Mouse (Mus musculus) spleen, adult 2 months (tissue): ENCODE measurements around the gene Myh9. TPM values are rescaled to one million over a fixed set of nuclear protein-coding genes. Genes with fewer than 3 reads are reported as not detected.

Experiments
- DNase-seq, 2 experiments: peaks; one replicate each; pipeline versions ENCODE4 v3.0.0 to v3.0.0-alpha.2; 2012 to 2021; ENCODE audit warnings: low spot score in 2 of 2, low read depth in 1 of 2
- H3K27ac ChIP-seq: fragments of 200-500 bp; 2 replicates; pipeline ENCODE4 v1.5.1; 2012; ENCODE audit warnings: low read length, inconsistent platforms; ENCODE audit not compliant: insufficient read depth
- H3K27me3 ChIP-seq: fragments of 200-500 bp; 2 replicates; pipeline ENCODE4 v1.6.1; 2012; ENCODE audit warnings: mild to moderate bottlenecking, moderate library complexity, low read length, inconsistent platforms; ENCODE audit not compliant: control insufficient read depth, insufficient read depth
- H3K36me3 ChIP-seq: fragments of 200-500 bp; 2 replicates; pipeline ENCODE4 v1.6.1; 2012; ENCODE audit warnings: mild to moderate bottlenecking, low read length, inconsistent platforms; ENCODE audit not compliant: control insufficient read depth, insufficient read depth
- H3K4me1 ChIP-seq: fragments of 200-500 bp; 2 replicates; pipeline ENCODE4 v1.6.1; 2011; ENCODE audit warnings: inconsistent platforms; ENCODE audit not compliant: control insufficient read depth, insufficient read depth, insufficient read length
- H3K4me3 ChIP-seq: fragments of 200-500 bp; 2 replicates; pipeline ENCODE4 v1.5.1; 2011; ENCODE audit warnings: mild to moderate bottlenecking, inconsistent platforms; ENCODE audit not compliant: insufficient read depth, insufficient read length; ENCODE audit errors: extremely low read depth
- CTCF ChIP-seq: fragments of 200-500 bp; IDR thresholded peaks from 2 replicates; pipeline ENCODE4 v1.5.1; 2011; ENCODE audit warnings: mild to moderate bottlenecking, inconsistent platforms; ENCODE audit not compliant: insufficient read depth, insufficient read length, insufficient replicate concordance; ENCODE audit errors: extremely low read depth
- POLR2A ChIP-seq: fragments of 200-500 bp; IDR thresholded peaks from 2 replicates; pipeline ENCODE4 v1.6.1; 2011; ENCODE audit warnings: low read depth, low read length, inconsistent platforms
- WGBS: fragments of 180-500 bp; shearing (Covaris S2); methylation state at CpG from one replicate; pipeline ENCODE4 v1.1.7; 2018; 5-methylcytosine and 5-hydroxymethylcytosine counted together
- polyA plus RNA-seq: library from polyadenylated mRNA; depleted of rRNA; stranded (reverse); fragments of >200 nt; gene quantifications from 2 replicates; pipeline ENCODE4 v1.2.3, GENCODE M21; 2012

The Myh9 gene
- polyA plus RNA-seq, 1 experiment, result 138 TPM

GRCm38 (mm10) chr15:77885945-77886344 lies 44.0 kb upstream of the Myh9 start:
- WGBS, result 69% methylated on average over 4 of the region's 4 CpGs
- Histone ChIP-seq H3K36me3 (no peaks in the 10 kb centered on the region), H3K27me3 (no peaks in the 10 kb centered on the region), H3K4me3 (no peak overlapping the region), H3K27ac (no peak overlapping the region), H3K4me1 (no peaks in the 10 kb centered on the region; the same call in 1 of the 2 replicates)
- DNase-seq, result no peak
- no peak for TF ChIP-seq POLR2A
- no peak for TF ChIP-seq CTCF

- Histone ChIP-seq H3K4me3 (no peak overlapping the region), H3K27ac (no peak overlapping the region), H3K36me3 (no peaks in the 10 kb centered on the region), H3K4me1 (no peaks in the 10 kb centered on the region; the same call in 1 of the 2 replicates), H3K27me3 (no peaks in the 10 kb centered on the region)
- TF ChIP-seq CTCF (no peak), POLR2A (no peak)
- DNase-seq, result no peak
- WGBS, result 73% methylated on average over 6 of the region's 6 CpGs
Measured at GRCm38 (mm10) chr15:77885159-77885558, 43.2 kb upstream of the Myh9 start.

- 87% methylated on average over 4 of the region's 4 CpGs for WGBS
- H3K36me3 ChIP-seq, result no peaks in the 10 kb centered on the region
- no peaks in the 10 kb centered on the region for H3K27me3 ChIP-seq
- DNase-seq, result no peak
- H3K27ac ChIP-seq, result peak overlapping the region; percentile 30; the same call in 1 of the 2 replicates
- TF ChIP-seq CTCF, result no peak
- TF ChIP-seq POLR2A, result no peak
- H3K4me1 ChIP-seq, result no peaks in the 10 kb centered on the region; the same call in 1 of the 2 replicates
- no peak overlapping the region for H3K4me3 ChIP-seq
Measured at GRCm38 (mm10) chr15:77883697-77884010, 41.7 kb upstream of the Myh9 start.

- H3K4me3 ChIP-seq, result no peak overlapping the region
- no peaks in the 10 kb centered on the region for H3K36me3 ChIP-seq
- H3K4me1 ChIP-seq, result no peaks in the 10 kb centered on the region; the same call in 1 of the 2 replicates
- H3K27ac ChIP-seq, result peak overlapping the region; percentile 63; the same call in 1 of the 2 replicates
- H3K27me3 ChIP-seq, result no peaks in the 10 kb centered on the region
- TF ChIP-seq CTCF (no peak), POLR2A (no peak)
- no peak for DNase-seq
- WGBS, result 78% methylated on average over 16 of the region's 17 CpGs
Measured at GRCm38 (mm10) chr15:77882797-77883696, 41.1 kb upstream of the Myh9 start.

- H3K36me3 ChIP-seq, result no peaks in the 10 kb centered on the region
- no peak for DNase-seq
- H3K27ac ChIP-seq, result no peak overlapping the region; the same call in 1 of the 2 replicates
- H3K4me3 ChIP-seq, result no peak overlapping the region
- TF ChIP-seq POLR2A (no peak), CTCF (no peak)
- WGBS, result 68% methylated on average over 6 of the region's 6 CpGs
- H3K27me3 ChIP-seq, result no peaks in the 10 kb centered on the region
- H3K4me1 ChIP-seq, result no peaks in the 10 kb centered on the region; the same call in 1 of the 2 replicates
Measured at GRCm38 (mm10) chr15:77882297-77882696, 40.3 kb upstream of the Myh9 start.

- Histone ChIP-seq H3K4me3 (no peak overlapping the region), H3K4me1 (no peaks in the 10 kb centered on the region; the same call in 1 of the 2 replicates), H3K27me3 (no peaks in the 10 kb centered on the region), H3K36me3 (no peaks in the 10 kb centered on the region), H3K27ac (no peak overlapping the region)
- no peak for DNase-seq
- TF ChIP-seq CTCF, result no peak
- no peak for TF ChIP-seq POLR2A
- WGBS, result 46% methylated on average over 5 of the region's 5 CpGs
Measured at GRCm38 (mm10) chr15:77881698-77882097, 39.7 kb upstream of the Myh9 start.

- no peak for DNase-seq
- no peak overlapping the region for H3K4me3 ChIP-seq
- TF ChIP-seq POLR2A (no peak), CTCF (no peak)
- WGBS, result 59% methylated on average over 5 of the region's 5 CpGs
- no peak overlapping the region for H3K27ac ChIP-seq
- H3K4me1 ChIP-seq, result no peaks in the 10 kb centered on the region; the same call in 1 of the 2 replicates
- no peaks in the 10 kb centered on the region for H3K36me3 ChIP-seq
- no peaks in the 10 kb centered on the region for H3K27me3 ChIP-seq
Measured at GRCm38 (mm10) chr15:77880738-77881137, 38.8 kb upstream of the Myh9 start.
